Mouse (Mus musculus): ENCODE measurements at regions not wholly inside any gene's neighbourhood (a gene's known extent, or its start where the extent isn't known, plus 50 kb on each side); places are given as distances from the start of the nearest gene placed in this dataset.

DNA sequence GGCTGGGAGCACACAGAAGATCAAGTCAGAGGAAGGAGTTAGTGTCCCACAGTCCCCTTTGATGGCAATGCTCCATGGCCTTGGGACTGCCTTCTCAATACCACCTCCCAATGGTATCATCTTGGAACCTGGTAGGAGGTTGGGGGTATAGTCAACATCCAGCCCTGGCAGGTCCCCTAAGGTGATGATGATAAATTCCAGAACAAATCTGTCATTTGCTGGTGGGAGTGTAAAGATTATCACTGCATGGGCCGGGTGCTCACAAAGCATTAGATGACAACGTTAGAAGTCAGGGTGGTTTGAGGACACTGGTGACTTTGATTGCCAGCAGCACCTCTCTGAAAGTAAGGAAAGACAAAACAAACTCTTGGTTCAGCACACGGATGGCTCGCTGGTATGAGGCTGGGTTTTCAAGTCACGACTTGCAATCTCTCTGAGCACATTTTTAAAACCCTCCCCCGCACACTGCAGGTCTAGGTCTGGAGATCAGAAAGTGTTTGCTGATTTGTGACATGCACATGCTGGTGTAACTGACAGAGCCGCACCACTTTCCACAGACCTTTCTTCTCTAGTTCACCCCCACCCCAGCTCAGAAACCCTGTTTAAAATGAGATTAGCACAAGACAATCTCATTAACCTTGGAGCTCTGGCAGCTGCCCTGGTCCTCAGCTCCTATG is 154.5 kb upstream of the Kbtbd8 start:
- no peak for DNase-seq (ENCODE audit: low spot score in 2 of 2)
- intact Hi-C loops (cut with DNase I), result loop anchor here (10.0 kb wide), 1 partner anchor 268 kb away; no protein-coding TSS in a partner anchor

DNA sequence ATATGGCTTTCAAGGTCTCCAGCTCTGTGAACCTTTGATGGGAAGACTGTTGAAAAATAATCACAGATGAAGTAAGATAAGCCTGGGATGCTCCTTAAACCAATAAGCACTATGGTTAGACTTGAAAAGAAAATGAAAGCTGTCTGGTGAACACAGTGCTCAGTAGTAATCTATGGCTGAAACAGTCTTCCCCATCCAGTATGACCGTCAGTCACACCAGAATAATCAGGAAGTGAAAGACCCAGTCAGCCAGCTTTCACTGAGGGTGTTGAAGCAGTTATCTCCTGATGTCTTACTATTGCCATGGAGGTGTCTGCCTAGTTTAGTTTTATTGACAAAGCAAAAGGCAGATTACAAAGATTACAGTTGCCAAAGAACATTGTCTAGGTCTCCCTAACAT is 155.2 kb upstream of the Kbtbd8 start:
- intact Hi-C loops (cut with DNase I), result loop anchor here (10.0 kb wide), 1 partner anchor 267 kb away; no protein-coding TSS in a partner anchor
- DNase-seq (ENCODE audit: low spot score in 2 of 2), result no peak

DNA sequence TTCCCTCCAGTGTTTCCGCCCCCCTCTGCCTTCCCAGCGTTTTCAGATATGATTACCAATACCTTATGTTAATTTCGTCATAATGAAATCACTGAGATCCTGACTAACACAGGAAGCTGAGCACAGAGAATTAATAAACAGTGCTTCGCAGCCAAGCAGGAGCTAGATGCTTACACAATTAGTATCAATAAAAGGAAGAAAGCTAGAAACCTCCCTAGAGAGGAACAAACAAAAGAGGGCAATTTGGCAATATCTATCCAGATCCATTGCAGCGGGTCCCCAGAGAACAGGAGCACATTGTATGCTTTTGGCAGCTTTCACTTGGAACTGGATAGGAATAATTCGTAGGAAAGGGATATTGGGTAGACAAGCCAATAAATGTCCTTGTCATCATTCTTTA is 159.1 kb upstream of the Kbtbd8 start:
- DNase-seq (ENCODE audit: low spot score in 2 of 2), result no peak
- intact Hi-C loops (cut with DNase I), result no loop called here

DNA sequence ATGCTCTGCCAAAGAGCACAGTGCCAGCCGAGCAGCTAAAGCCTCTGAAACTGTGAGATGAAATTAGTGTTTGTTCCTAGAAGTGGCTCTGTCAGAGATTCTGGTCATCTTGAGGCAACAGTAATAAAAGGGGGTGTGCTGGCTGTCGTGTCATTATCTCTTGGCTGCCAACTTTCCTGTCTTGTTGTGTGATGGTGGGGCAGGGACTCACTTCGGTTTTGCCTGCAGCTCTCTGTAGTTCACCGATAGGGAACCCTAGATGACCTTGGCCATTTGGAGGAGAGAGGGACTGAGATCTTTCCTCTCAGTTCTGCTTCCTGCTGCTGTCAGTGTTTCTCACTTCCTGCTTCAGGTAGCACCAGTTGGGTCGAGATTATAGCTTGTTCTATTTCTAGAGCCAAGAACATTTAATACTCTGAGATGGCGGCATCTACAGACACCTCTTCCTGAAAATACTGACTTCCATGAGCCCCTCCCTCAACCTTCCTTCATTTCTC is 159.8 kb upstream of the Kbtbd8 start:
- intact Hi-C loops (cut with DNase I), result no loop called here
- no peak for DNase-seq (ENCODE audit: low spot score in 2 of 2)

DNA sequence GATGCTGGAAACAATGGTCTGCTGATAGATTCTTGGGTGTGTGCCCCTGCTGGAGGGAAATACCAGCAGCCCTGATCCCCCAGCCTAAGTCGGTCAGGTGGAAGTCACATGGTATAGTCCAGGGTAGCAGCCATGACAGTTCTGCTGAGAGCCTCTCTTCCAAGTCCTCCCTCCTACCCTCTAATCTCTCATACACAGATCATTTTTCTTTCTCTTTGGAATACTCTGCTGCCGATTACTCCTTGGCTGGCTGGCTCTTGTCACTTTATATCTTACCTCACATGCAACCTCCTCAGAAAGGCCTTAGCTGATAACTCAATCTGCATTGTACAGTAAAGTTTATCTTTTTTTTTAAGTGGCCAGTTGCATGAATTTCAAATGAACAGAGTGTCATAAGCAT is 162.5 kb upstream of the Kbtbd8 start:
- no peak for DNase-seq (ENCODE audit: low spot score in 2 of 2)
- intact Hi-C loops (cut with DNase I), result no loop called here

DNA sequence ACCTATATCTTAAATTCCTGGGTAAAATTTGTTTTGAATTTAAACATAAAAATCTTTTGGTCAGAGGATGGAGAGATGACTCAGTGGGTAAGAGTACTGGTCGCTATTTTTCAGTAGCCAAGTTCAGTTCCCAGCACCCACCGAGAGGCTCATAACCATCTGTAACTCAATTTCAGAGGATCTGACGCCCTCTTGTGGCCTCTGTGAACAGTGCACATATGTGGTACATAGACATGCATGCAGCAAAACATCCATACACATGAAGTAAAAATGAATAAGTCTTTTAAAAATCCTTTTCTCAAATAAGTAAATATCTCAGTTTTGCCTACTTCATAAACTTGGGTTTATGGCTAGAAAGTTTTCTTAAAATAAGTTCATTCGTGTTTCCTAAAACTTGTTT is 163.4 kb upstream of the Kbtbd8 start:
- DNase-seq (ENCODE audit: low spot score in 2 of 2), result no peak
- intact Hi-C loops (cut with DNase I), result no loop called here

DNA sequence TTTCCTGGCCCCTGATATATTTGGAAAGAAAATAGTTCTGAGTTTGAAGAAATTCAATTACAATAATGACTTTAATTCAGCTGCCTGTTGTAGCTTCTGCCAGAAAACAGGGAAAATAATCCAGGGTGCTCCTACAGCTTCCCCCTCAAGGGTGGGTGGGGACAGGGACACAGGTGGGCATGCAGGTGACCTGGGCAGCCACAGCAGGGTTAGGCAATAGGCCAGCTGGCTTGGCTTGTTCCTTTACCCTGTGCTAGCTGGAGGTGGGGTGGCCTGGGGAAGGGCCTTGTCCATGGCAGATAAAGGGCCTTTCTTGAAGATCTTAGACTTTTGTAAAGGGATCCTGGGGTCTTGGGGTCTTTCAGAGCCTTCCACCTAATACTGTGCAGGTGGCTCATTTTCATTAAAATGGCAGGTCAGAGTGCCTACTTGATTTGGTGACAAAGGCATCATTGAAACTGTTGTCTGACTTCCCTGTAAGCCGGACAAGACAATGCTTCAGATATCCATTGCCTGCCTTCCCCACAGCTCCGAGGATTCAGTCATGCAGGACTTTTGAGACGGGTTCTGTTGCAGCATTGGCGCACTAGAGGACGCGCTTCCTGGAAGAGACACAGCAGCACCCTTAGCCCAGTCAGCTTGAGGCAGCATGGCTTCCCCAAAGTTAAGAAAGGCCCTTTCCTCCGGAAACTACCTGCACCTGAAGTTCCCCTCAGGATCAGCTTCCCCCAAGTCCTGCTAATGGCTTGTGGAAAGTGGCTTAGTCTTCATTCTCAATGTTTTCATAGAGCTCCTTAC is 164.9 kb upstream of the Kbtbd8 start:
- intact Hi-C loops (cut with DNase I), result no loop called here
- no peak for DNase-seq (ENCODE audit: low spot score in 2 of 2)

DNA sequence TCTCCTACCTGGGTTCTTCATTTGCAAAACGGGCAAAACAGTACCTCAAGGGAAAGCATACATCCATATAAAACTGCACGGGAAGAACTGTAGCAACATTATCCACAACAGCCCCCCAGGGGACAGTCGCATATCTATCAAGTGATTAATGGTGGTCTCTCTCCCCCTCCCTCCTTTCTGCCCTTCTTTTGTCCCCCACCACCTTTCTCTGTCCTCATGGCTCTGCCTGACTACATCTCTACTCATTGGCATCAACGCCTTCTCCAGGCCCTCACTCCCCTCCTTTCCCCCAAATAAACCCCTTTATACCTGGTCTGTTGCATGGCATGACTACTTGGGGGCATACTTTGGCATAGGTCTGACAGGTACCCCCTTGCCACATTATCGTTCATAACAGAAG is 166.1 kb upstream of the Kbtbd8 start:
- no peak for DNase-seq (ENCODE audit: low spot score in 2 of 2)
- intact Hi-C loops (cut with DNase I), result no loop called here

DNA sequence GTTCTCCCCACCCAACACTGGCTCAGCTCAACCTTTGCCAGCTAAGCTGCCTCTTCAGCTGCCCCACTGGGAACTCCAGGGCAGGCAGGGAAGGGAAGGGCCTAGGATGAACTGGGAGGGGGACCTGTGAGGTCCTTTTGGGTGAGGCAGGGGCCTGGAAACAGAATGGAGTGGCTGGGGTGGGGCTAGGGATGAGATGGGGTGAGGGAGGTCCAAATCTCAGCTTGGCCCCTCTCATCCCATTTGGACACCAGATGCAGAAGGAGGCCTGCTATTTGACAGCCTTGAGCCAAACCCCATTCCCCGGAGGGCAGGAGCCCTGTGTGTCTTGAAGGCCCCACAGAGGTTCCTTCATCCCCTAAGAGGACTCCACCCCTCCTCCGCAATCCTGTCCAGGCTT is 166.7 kb upstream of the Kbtbd8 start:
- intact Hi-C loops (cut with DNase I), result no loop called here
- no peak for DNase-seq (ENCODE audit: low spot score in 2 of 2)

DNA sequence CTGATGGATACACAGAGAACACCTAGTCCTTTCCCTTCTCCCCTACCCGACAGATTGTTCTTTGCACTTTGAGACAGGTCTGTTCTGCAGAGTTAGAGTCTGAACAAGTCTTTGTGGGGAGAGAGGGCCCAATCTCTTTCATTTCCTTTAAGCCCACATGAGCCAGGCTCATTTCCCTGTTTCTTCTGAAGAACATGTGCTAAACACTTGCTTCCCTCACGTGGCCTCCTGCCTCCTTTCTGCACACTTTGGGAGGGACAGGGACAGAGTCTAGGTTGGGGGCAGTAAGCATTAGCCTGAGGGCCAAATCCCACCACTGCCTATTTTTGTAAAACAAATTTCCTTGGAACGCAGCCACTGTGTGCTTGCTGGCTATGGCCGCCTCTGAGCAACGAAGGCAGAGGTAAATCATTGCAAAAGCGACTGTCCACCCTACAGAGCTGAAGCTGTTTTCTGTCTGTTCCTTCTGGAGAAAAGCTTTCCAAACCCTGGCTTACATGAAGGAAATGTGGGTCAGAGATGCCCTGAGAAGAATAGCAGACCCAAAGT is 170.6 kb upstream of the Kbtbd8 start:
- intact Hi-C loops (cut with DNase I), result no loop called here
- no peak for DNase-seq (ENCODE audit: low spot score in 2 of 2)

DNA sequence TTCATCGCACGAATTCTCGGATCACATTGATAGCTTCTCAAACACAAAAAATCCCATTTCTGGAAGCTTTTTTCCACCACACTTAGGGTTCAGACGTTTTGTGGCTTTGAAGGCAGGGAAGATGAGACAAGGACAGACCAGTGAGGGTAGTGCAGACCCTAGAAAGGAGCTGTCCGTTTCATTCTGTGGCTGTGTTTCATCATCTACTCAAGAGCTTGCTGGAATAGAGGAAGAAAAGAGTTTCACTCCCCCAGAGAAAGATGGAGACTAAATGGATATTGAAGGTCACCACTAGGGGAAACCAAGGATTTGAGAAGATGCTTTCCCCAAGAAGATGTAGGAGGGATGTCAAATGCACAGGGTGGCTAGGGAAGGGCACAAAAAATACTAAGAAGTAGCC is 171.3 kb upstream of the Kbtbd8 start:
- DNase-seq (ENCODE audit: low spot score in 2 of 2), result no peak
- intact Hi-C loops (cut with DNase I), result no loop called here

DNA sequence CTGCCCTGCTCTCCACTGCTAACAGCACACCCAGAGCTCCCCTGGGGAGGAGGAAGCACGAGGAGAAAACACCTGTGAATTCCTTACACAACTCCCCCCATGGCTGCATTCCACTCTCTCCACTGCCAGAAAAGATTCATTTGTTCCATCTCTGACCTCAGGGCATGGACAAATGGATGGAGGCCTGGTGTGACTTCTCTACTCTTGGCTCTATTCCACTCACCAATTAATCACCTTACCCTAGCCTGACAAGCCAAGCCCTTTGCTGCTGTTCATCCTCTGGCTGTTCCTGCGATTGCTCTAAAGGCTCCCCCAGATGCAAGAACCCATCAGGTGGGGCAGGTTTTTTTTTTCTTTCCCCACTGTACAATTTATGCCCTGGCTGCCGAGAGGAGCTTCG is 172.8 kb upstream of the Kbtbd8 start:
- intact Hi-C loops (cut with DNase I), result no loop called here

DNA sequence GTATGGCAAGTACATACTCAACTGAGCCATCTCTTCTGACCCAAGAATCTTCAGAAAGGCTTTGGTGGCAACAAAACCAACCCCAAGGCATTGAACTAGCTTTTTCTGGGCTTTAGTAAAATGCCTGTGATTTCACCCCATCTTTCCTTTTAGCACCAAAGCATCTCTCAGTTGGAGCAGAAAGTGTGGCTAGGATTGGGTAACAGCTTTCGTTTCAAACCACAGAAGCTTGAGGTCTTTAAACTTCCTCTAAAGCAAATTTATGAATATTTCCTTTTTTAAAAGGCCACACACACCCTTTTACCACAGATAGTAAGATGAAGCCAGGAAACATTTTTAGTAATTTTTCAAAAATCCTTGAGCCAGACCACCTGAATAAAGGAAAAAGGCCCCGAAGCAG is 178.1 kb upstream of the Kbtbd8 start:
- intact Hi-C loops (cut with DNase I), result no loop called here
- no peak for DNase-seq (ENCODE audit: low spot score in 2 of 2)

More for the DNA sequence above, 172.8 kb upstream of the Kbtbd8 start:
- no peak for DNase-seq (ENCODE audit: low spot score in 2 of 2)

DNA sequence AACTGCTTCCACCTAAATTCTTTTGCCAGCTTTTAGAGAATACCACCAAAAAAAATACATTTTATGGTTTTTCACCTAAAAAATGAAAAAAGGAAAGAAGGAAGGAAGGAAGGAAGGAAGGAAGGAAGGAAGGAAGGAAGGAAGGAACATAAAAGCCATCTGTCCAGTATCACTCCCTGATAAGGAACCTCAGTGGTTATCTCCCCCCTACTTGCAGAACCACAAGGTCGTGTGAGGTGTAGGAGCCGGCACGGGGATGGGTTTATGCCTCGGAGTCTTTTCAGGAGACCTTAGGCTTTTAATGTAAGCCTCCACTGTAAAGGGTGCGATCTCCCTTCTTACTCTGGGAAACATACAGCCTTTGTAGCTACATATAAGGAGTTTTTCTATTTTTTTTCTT is 180.8 kb upstream of the Kbtbd8 start:
- no peak for DNase-seq (ENCODE audit: low spot score in 2 of 2)
- intact Hi-C loops (cut with DNase I), result no loop called here

DNA sequence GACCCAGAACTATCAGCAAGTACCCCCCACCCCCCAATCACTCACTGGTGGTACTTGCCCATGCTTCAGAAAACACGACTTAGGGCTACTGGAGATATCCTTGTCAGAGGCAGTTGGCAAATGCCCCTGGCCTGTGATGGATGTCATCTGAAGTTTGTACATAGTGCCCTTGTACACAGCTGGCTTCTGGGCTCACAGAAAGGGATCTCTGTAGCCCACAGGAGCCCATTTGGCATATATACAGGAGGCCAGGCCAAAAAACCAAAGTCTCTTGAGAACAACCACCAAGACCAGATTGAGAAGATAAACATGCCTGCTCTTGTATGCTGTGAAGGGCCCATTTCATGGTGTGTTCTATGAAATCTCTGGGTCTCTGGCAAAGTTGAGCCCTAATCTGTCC is 181.3 kb upstream of the Kbtbd8 start:
- intact Hi-C loops (cut with DNase I), result no loop called here
- no peak for DNase-seq (ENCODE audit: low spot score in 2 of 2)

DNA sequence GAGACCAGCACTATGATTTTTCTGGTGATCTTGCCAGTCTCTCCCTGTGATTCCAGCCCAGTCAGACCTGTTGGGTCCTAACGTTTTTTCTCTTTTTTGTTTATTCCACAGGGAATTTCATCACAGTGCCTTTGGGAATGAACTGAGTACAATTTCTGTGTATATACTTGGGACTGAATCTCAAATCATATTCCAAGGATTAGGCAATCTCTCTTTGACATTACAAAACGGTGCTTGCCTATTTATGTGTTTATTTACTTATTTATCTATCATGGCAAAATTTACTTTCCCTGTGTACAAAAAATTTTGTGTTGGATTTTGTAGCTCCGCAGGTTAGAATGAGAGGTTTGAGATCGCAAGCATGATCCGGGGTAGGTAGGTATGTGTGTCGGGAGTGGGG is 189.2 kb upstream of the Kbtbd8 start:
- DNase-seq (ENCODE audit: low spot score in 2 of 2), result no peak
- intact Hi-C loops (cut with DNase I), result no loop called here

DNA sequence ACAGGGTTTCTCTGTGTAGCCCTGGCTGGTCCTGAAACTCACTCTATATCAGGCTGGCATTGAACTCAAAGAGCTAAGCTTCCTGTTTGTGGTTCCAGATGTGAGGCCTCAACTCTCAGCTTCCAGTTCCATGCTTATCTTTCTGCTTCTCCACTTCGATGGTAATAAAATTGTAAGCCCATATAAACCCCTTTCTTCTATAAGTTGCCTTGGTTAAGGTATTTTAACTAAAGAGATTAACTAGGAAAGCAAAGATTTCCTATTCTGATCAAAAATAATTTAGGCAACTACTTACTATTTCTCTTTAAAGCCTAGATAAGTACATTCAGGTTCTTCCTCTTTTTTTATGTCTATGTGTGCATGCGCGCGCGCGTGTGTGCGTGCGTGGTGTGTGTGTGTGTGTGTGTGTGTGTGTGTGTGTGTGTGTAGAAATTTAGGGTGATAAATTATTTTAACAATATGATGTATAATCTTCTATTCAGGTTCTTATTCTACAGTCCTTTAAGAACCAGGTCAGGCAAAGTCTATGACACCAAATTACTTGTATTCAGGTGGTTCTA is 190.3 kb upstream of the Kbtbd8 start:
- intact Hi-C loops (cut with DNase I), result no loop called here
- no peak for DNase-seq (ENCODE audit: low spot score in 2 of 2)

DNA sequence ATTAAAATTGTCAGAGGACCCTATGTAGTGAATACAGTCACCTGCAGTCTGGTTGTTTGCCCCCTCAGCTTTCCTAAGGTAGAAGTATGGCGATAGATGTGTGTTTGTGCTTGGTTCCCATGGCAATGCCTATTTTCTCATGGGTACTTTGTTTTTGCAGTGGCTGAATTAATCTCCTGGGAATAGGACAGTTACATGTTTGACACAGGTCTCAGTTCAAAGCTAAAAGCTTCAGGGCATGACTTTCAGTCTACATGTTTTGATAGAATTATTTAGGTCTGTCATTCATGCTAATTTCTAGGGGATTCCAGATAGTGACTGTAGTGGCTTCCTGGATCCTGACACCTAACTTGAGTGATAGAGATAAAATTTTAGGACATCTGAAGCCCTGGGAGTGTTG is 191.6 kb upstream of the Kbtbd8 start:
- DNase-seq (ENCODE audit: low spot score in 2 of 2), result no peak
- intact Hi-C loops (cut with DNase I), result no loop called here

DNA sequence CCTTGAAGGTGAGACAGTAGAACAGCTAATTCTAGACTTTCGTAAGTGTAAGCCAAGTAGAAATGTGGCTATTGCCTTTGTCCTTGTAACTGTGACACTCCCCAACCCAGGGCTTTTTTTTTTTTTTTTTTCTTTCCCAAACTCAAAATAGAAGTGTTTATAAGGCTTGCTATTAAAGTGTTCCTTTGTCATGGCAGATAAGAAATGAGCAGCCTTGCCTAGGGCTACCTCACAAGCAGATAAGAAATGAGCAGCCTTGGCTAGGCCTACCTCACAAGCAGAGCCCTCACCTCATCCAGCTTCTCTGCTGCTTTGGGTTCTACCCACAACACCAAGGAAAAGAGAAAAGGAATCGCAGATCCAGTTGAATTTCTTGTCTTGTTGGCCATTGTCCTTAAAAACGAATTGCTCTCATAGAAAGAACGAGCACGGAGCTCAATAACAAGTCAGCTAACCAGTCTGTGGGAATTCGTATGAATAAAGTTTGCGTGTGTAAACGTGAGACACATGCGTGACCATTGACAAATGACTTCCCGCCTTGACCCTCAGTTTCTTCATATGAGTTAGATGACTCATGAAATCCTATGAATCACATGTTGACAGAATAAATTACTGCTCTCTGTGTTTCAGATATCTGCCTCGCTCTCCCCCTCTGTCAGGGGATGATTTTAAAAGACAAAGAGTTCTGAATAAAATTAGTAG is 192.6 kb upstream of the Kbtbd8 start:
- intact Hi-C loops (cut with DNase I), result no loop called here
- no peak for DNase-seq (ENCODE audit: low spot score in 2 of 2)

DNA sequence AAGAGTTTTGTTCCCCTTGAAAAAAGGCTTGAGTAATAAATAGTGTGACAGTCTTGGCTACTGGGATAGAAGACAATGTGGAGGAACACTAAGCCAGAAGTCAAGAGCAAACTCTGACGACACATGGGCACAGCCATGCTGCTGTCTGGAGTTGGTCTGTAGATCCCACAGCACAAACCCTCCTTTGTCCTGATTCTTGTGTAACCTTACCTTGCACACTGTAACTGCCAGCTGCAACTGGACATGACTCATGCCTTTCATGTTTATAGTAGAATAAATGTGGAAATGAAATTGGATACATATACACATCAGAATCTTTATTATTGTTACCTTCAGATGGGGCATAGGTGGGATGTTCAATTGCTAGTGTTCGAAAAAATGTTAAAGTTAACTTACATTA is 195.3 kb upstream of the Kbtbd8 start:
- intact Hi-C loops (cut with DNase I), result no loop called here
- DNase-seq (ENCODE audit: low spot score in 2 of 2), result no peak

All from left cerebral cortex, postnatal 36 days (tissue).